In genomic region chr4:9116955-9117647, GRCm38 (mm10) we compare ENCODE assay signal across 16 mouse cellular contexts.
DNase-seq lines count a peak whose midpoint lies in the region; ATAC-seq lines count a peak whose summit lies in the region.
"Had no signal": no experiment of that assay in that cellular context is flagged by ENCODE, and none has a peak within 500 bp of the region (broad histone marks: within the 10 kb centered on the region; RNA-seq: fewer than 3 reads in every experiment).

No protein-coding gene starts in this region.

- H3K4me2 ChIP-seq in limb, embryonic 11.5 days (ENCODE audit: low read depth, severe bottlenecking), result no peak overlapping the region
- no peak overlapping the region for H3K4me2 ChIP-seq in midbrain, embryonic 12.5 days (replicated peaks)
- H3K4me2 ChIP-seq: heart, embryonic 13.5 days; limb, embryonic 15.5 days had no signal

- no peaks in the 10 kb centered on the region for H3K9me3 ChIP-seq in heart, embryonic 10.5 days
- no peaks in the 10 kb centered on the region for H3K9me3 ChIP-seq in limb, embryonic 11.5 days (ENCODE audit: control insufficient read depth, low read length)
- no peaks in the 10 kb centered on the region for H3K9me3 ChIP-seq in midbrain, embryonic 12.5 days
- H3K9me3 ChIP-seq: heart, embryonic 13.5 days; limb, embryonic 15.5 days had no signal

- no peak for DNase-seq in heart, embryonic 10.5 days (ENCODE audit: low spot score)
- DNase-seq in heart, adult 8-10 months (ENCODE audit: low spot score), result no peak
- DNase-seq in embryo, embryonic 10 days (ENCODE audit: low spot score), result peak; percentile 66
- DNase-seq in limb, embryonic 11.5 days (ENCODE audit: low spot score), result peak; percentile 47
- no peak for DNase-seq in layer of hippocampus, adult 18-20 months (ENCODE audit: low spot score in 2 of 2)
- DNase-seq in spleen, postnatal 14 days (ENCODE audit: low spot score in 2 of 2), result no peak
- DNase-seq: B cell, adult 2 months; cerebellum, adult 11-12 months; gastrocnemius, postnatal 10 days; right cerebral cortex, adult 18-20 months; thymus, postnatal 4 days had no signal

- ATAC-seq in limb, embryonic 11.5 days (ENCODE audit: insufficient number of reproducible peaks, low FRiP score, low TSS enrichment, low read depth), result peak; percentile 73; the same call in 1 of the 2 replicates
- ATAC-seq in midbrain, embryonic 12.5 days (ENCODE audit: low FRiP score, low read depth), result peak; percentile 62
- ATAC-seq in megakaryocyte-erythroid progenitor cell, adult 5-6 weeks (replicated peaks; ENCODE audit: low FRiP score, low TSS enrichment, poor library complexity, severe bottlenecking), result no peak
- ATAC-seq: inflammation-experienced regulatory T-cells, adult 6 months had no signal

- WGBS in heart, embryonic 10.5 days, result 60% methylated on average over 4 of the region's 4 CpGs
- WGBS in limb, embryonic 11.5 days, result 53% methylated on average over 4 of the region's 4 CpGs
- 24% methylated on average over 4 of the region's 4 CpGs for WGBS in midbrain, embryonic 12.5 days

- H3K36me3 ChIP-seq in heart, embryonic 10.5 days, result no peaks in the 10 kb centered on the region
- H3K36me3 ChIP-seq in limb, embryonic 11.5 days (ENCODE audit: control insufficient read depth, insufficient read depth, low read length), result no peaks in the 10 kb centered on the region
- no peaks in the 10 kb centered on the region for H3K36me3 ChIP-seq in midbrain, embryonic 12.5 days
- H3K36me3 ChIP-seq: heart, embryonic 13.5 days; limb, embryonic 15.5 days had no signal

- H3K4me3 ChIP-seq in heart, embryonic 10.5 days, result no peak overlapping the region
- H3K4me3 ChIP-seq in limb, embryonic 11.5 days (ENCODE audit: low read depth, low read length), result no peak overlapping the region
- H3K4me3 ChIP-seq in midbrain, embryonic 12.5 days, result no peak overlapping the region
- H3K4me3 ChIP-seq: heart, embryonic 13.5 days; limb, embryonic 15.5 days had no signal

- H3K4me1 ChIP-seq in heart, embryonic 10.5 days, result peaks cover 33% of the 10 kb centered on the region
- 0 out of 2 replicates have a peak, but pooled peaks cover 7% of the 10 kb centered on the region for H3K4me1 ChIP-seq in limb, embryonic 11.5 days (ENCODE audit: control insufficient read depth, insufficient read depth, low read length)
- H3K4me1 ChIP-seq in midbrain, embryonic 12.5 days, result peaks cover 8% of the 10 kb centered on the region
- H3K4me1 ChIP-seq: limb, embryonic 15.5 days had no signal

- 0 out of 2 replicates have a peak overlapping the region, but pooled peaks have one; percentile 2 for H3K27ac ChIP-seq in heart, embryonic 10.5 days
- H3K27ac ChIP-seq in limb, embryonic 11.5 days (replicated peaks; ENCODE audit: low read depth, low read length), result no peak overlapping the region
- peak overlapping the region; percentile 0; the same call in 1 of the 2 replicates for H3K27ac ChIP-seq in midbrain, embryonic 12.5 days (replicated peaks)
- H3K27ac ChIP-seq: heart, embryonic 13.5 days; limb, embryonic 15.5 days had no signal

- H3K27me3 ChIP-seq in heart, embryonic 10.5 days (ENCODE audit: insufficient read depth, poor library complexity, severe bottlenecking), result no peaks in the 10 kb centered on the region
- H3K27me3 ChIP-seq in limb, embryonic 11.5 days (ENCODE audit: control insufficient read depth, insufficient read depth, low read length), result no peaks in the 10 kb centered on the region
- 0 out of 2 replicates have a peak, but pooled peaks cover 7% of the 10 kb centered on the region for H3K27me3 ChIP-seq in midbrain, embryonic 12.5 days
- H3K27me3 ChIP-seq: heart, embryonic 13.5 days; limb, embryonic 15.5 days had no signal

- H3K9ac ChIP-seq in limb, embryonic 11.5 days (ENCODE audit: low read length), result no peak overlapping the region
- H3K9ac ChIP-seq in midbrain, embryonic 12.5 days (replicated peaks), result no peak overlapping the region
- H3K9ac ChIP-seq: heart, embryonic 13.5 days; limb, embryonic 15.5 days had no signal

Comparison
In these comparisons a context has a peak if more than half of its experiments do, and no peak if none do; other contexts are left out.
1. DNase-seq: peak in embryo, embryonic 10 days (single experiment) and limb, embryonic 11.5 days (single experiment); none in heart, embryonic 10.5 days (single experiment), heart, adult 8-10 months (single experiment), layer of hippocampus, adult 18-20 months (0 of 2) and spleen, postnatal 14 days (0 of 2).